Mouse (Mus musculus): ENCODE measurements around the gene Tmem178. TPM values are rescaled to one million over a fixed set of nuclear protein-coding genes. Genes with fewer than 3 reads are reported as not detected.
A peak's percentile ranks its signal among the peaks of the same experiment; 100 is the strongest.

Gene Tmem178
- polyA plus RNA-seq, 1 experiment from 2014 or later, result 5.8 TPM

GRCm38 (mm10) chr17:80946091-80946885 is 1.9 kb downstream of the Tmem178 start:
- Histone ChIP-seq H3K4me3 (no peak overlapping the region), H3K27me3 (peaks cover 39% of the 10 kb centered on the region), H3K27ac (no peak overlapping the region), H3K4me1 (no peaks in the 10 kb centered on the region), H3K4me2 (replicated peaks) (peak overlapping the region; percentile 7; the same call in 1 of the 2 replicates), H3K9ac (no peak overlapping the region), H3K9me3 (no peaks in the 10 kb centered on the region), H3K36me3 (no peaks in the 10 kb centered on the region)
- WGBS, result 80% methylated on average over 5 of the region's 5 CpGs
- ATAC-seq (ENCODE audit: insufficient number of reproducible peaks, insufficient read depth, low FRiP score, low TSS enrichment), result no peak

- H3K27me3 ChIP-seq, result peaks cover 32% of the 10 kb centered on the region
- WGBS, result 76% methylated on average over 12 of the region's 12 CpGs
- no peak overlapping the region for H3K4me2 ChIP-seq (replicated peaks)
Measured at GRCm38 (mm10) chr17:80947075-80947960, 2.9 kb downstream of the Tmem178 start.

GRCm38 (mm10) chr17:80949382-80949781 is 5.0 kb downstream of the Tmem178 start:
- no peak overlapping the region for H3K4me2 ChIP-seq (replicated peaks)
- no peak overlapping the region for H3K27ac ChIP-seq
- peaks cover 16% of the 10 kb centered on the region for H3K27me3 ChIP-seq
- WGBS, result 84% methylated on average over 7 of the region's 7 CpGs
- H3K4me1 ChIP-seq, result 0 out of 2 replicates have a peak, but pooled peaks cover 3% of the 10 kb centered on the region
- no peak for ATAC-seq (ENCODE audit: insufficient number of reproducible peaks, insufficient read depth, low FRiP score, low TSS enrichment)
- H3K36me3 ChIP-seq, result no peaks in the 10 kb centered on the region
- no peak overlapping the region for H3K9ac ChIP-seq
- no peak overlapping the region for H3K4me3 ChIP-seq
- no peaks in the 10 kb centered on the region for H3K9me3 ChIP-seq

More at GRCm38 (mm10) chr17:80947075-80947960, 2.9 kb downstream of the Tmem178 start:
- Histone ChIP-seq H3K9me3 (no peaks in the 10 kb centered on the region), H3K9ac (no peak overlapping the region), H3K4me3 (no peak overlapping the region), H3K27ac (no peak overlapping the region), H3K4me1 (no peaks in the 10 kb centered on the region), H3K36me3 (no peaks in the 10 kb centered on the region)
- ATAC-seq (ENCODE audit: insufficient number of reproducible peaks, insufficient read depth, low FRiP score, low TSS enrichment), result no peak

- H3K4me2 ChIP-seq (replicated peaks), result no peak overlapping the region
- no peak for ATAC-seq (ENCODE audit: insufficient number of reproducible peaks, insufficient read depth, low FRiP score, low TSS enrichment)
- no peak overlapping the region for H3K27ac ChIP-seq
- H3K9me3 ChIP-seq, result no peaks in the 10 kb centered on the region
- no peaks in the 10 kb centered on the region for H3K36me3 ChIP-seq
- 0 out of 2 replicates have a peak, but pooled peaks cover 3% of the 10 kb centered on the region for H3K4me1 ChIP-seq
- H3K27me3 ChIP-seq, result peaks cover 11% of the 10 kb centered on the region; the same call in 1 of the 2 replicates
- H3K4me3 ChIP-seq, result no peak overlapping the region
- H3K9ac ChIP-seq, result no peak overlapping the region
- 87% methylated on average over 10 of the region's 10 CpGs for WGBS
Measured at GRCm38 (mm10) chr17:80949895-80950294, 5.5 kb downstream of the Tmem178 start.

- no peak for ATAC-seq (ENCODE audit: insufficient number of reproducible peaks, insufficient read depth, low FRiP score, low TSS enrichment)
- Histone ChIP-seq H3K4me3 (no peak overlapping the region), H3K9me3 (no peaks in the 10 kb centered on the region), H3K27ac (no peak overlapping the region), H3K27me3 (0 out of 2 replicates have a peak, but pooled peaks cover 3% of the 10 kb centered on the region), H3K4me2 (replicated peaks) (no peak overlapping the region), H3K36me3 (no peaks in the 10 kb centered on the region), H3K9ac (no peak overlapping the region), H3K4me1 (0 out of 2 replicates have a peak, but pooled peaks cover 3% of the 10 kb centered on the region)
- 70% methylated on average over 7 of the region's 7 CpGs for whole genome bisulfite sequencing
Measured at GRCm38 (mm10) chr17:80952305-80952704, 7.9 kb downstream of the Tmem178 start.

GRCm38 (mm10) chr17:80955415-80955814 is 11.0 kb downstream of the Tmem178 start:
- H3K4me3 ChIP-seq, result no peak overlapping the region
- WGBS, result 66% methylated on average over 7 of the region's 7 CpGs
- no peak overlapping the region for H3K4me2 ChIP-seq (replicated peaks)
- no peak overlapping the region for H3K9ac ChIP-seq
- no peak overlapping the region for H3K27ac ChIP-seq
- H3K36me3 ChIP-seq, result no peaks in the 10 kb centered on the region
- 0 out of 2 replicates have a peak, but pooled peaks cover 3% of the 10 kb centered on the region for H3K4me1 ChIP-seq
- H3K9me3 ChIP-seq, result peaks cover 4% of the 10 kb centered on the region; the same call in 1 of the 2 replicates
- 0 out of 2 replicates have a peak, but pooled peaks cover 3% of the 10 kb centered on the region for H3K27me3 ChIP-seq
- no peak for ATAC-seq (ENCODE audit: insufficient number of reproducible peaks, insufficient read depth, low FRiP score, low TSS enrichment)

GRCm38 (mm10) chr17:80955998-80956811 is 11.8 kb downstream of the Tmem178 start:
- Histone ChIP-seq H3K9me3 (peaks cover 6% of the 10 kb centered on the region; the same call in 1 of the 2 replicates), H3K27ac (no peak overlapping the region), H3K4me3 (no peak overlapping the region), H3K9ac (no peak overlapping the region), H3K4me2 (replicated peaks) (no peak overlapping the region), H3K27me3 (0 out of 2 replicates have a peak, but pooled peaks cover 3% of the 10 kb centered on the region), H3K4me1 (0 out of 2 replicates have a peak, but pooled peaks cover 3% of the 10 kb centered on the region), H3K36me3 (no peaks in the 10 kb centered on the region)
- WGBS, result 81% methylated on average over 10 of the region's 10 CpGs
- no peak for ATAC-seq (ENCODE audit: insufficient number of reproducible peaks, insufficient read depth, low FRiP score, low TSS enrichment)

- 79% methylated on average over 6 of the region's 6 CpGs for WGBS
- H3K4me3 ChIP-seq, result no peak overlapping the region
- no peak overlapping the region for H3K27ac ChIP-seq
Measured at GRCm38 (mm10) chr17:80958332-80958731, 13.9 kb downstream of the Tmem178 start.

GRCm38 (mm10) chr17:80959840-80960239 is 15.4 kb downstream of the Tmem178 start:
- Histone ChIP-seq H3K9me3 (peaks cover 6% of the 10 kb centered on the region; the same call in 1 of the 2 replicates), H3K36me3 (no peaks in the 10 kb centered on the region), H3K27ac (no peak overlapping the region), H3K27me3 (0 out of 2 replicates have a peak, but pooled peaks cover 3% of the 10 kb centered on the region), H3K4me1 (no peaks in the 10 kb centered on the region), H3K9ac (no peak overlapping the region), H3K4me3 (no peak overlapping the region), H3K4me2 (replicated peaks) (no peak overlapping the region)
- ATAC-seq (ENCODE audit: insufficient number of reproducible peaks, insufficient read depth, low FRiP score, low TSS enrichment), result no peak
- 55% methylated on average over 2 of the region's 2 CpGs for WGBS

More at GRCm38 (mm10) chr17:80958332-80958731, 13.9 kb downstream of the Tmem178 start:
- 0 out of 2 replicates have a peak, but pooled peaks cover 1% of the 10 kb centered on the region for H3K4me1 ChIP-seq
- no peak for ATAC-seq (ENCODE audit: insufficient number of reproducible peaks, insufficient read depth, low FRiP score, low TSS enrichment)
- no peak overlapping the region for H3K9ac ChIP-seq
- peaks cover 6% of the 10 kb centered on the region; the same call in 1 of the 2 replicates for H3K9me3 ChIP-seq
- no peak overlapping the region for H3K4me2 ChIP-seq (replicated peaks)
- no peaks in the 10 kb centered on the region for H3K36me3 ChIP-seq
- H3K27me3 ChIP-seq, result 0 out of 2 replicates have a peak, but pooled peaks cover 3% of the 10 kb centered on the region

GRCm38 (mm10) chr17:80967475-80967874 is 23.0 kb downstream of the Tmem178 start:
- Histone ChIP-seq H3K36me3 (no peaks in the 10 kb centered on the region), H3K27me3 (no peaks in the 10 kb centered on the region), H3K27ac (no peak overlapping the region), H3K9ac (no peak overlapping the region), H3K4me3 (no peak overlapping the region), H3K4me1 (peaks cover 27% of the 10 kb centered on the region), H3K4me2 (replicated peaks) (no peak overlapping the region), H3K9me3 (no peaks in the 10 kb centered on the region)
- ATAC-seq (ENCODE audit: insufficient number of reproducible peaks, insufficient read depth, low FRiP score, low TSS enrichment), result no peak
- 45% methylated on average over 7 of the region's 7 CpGs for WGBS
